Mouse (Mus musculus): ENCODE measurements around the gene Tarbp1. TPM values are rescaled to one million over a fixed set of nuclear protein-coding genes. Genes with fewer than 3 reads are reported as not detected.
A peak's percentile ranks its signal among the peaks of the same experiment; 100 is the strongest.
"Not testable (repeated sequence)": the region's sequence is repeated elsewhere in the genome, so short reads cannot be mapped to it uniquely, and the experiment has no call there.

Gene Tarbp1
- polyA plus RNA-seq, 1 experiment from 2014 or later: 3.5 TPM

DNA sequence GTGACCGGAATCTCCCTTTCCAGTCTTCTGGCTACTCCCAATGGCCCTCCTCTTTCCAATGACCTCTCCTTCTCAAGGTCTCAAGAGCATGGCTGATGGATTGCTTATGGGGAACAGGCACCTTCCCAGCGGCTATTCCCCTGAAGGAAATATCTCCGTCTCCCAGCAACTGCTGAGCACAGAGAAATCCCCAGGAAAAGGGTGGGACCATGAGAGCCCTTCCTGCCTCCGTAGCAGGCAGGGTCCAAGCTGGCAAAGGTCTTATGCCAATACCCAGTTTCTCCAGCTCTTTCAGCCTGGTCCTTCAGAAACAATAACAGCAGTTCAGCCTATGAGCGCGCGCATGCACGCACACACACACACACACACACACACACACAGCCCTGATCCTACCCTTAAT is 23.7 kb downstream of the Tarbp1 start:
- no peaks in the 10 kb centered on the region for H3K27me3 ChIP-seq
- WGBS: 92% methylated on average over 8 of the region's 8 CpGs
- H3K4me2 ChIP-seq: no peak overlapping the region
- no peak overlapping the region for H3K27ac ChIP-seq
- no peaks in the 10 kb centered on the region for H3K9me3 ChIP-seq
- no peaks in the 10 kb centered on the region for H3K4me1 ChIP-seq (replicated peaks)
- no peak overlapping the region for H3K4me3 ChIP-seq (replicated peaks)
- no peak for ATAC-seq (ENCODE audit: insufficient number of reproducible peaks, insufficient read depth, low FRiP score, low TSS enrichment, low read depth)
- peaks cover 87% of the 10 kb centered on the region for H3K36me3 ChIP-seq
- no peak overlapping the region for H3K9ac ChIP-seq (replicated peaks)

DNA sequence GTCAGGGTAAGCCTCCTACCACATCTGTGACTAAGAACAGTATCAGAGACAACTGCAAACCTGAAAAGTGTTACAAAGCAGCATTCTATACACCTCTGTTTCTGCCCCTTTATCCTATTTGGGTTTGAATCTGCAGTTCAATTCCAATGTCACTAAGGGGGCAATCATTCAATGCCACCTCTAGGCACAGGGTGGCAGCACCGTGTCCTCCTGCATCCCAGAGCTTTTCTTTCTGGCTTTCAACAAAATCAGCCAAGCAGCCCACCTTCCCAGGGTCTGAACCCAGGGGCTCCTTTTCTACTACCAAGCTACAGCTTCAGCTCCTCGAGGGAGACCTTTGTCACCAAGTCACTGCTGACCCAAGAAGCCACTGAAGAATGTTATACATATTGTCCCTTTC is 35.9 kb downstream of the Tarbp1 start:
- Histone ChIP-seq H3K4me1 (replicated peaks) (no peaks in the 10 kb centered on the region), H3K4me3 (replicated peaks) (no peak overlapping the region), H3K27ac (no peak overlapping the region), H3K36me3 (peaks cover 60% of the 10 kb centered on the region), H3K9me3 (no peaks in the 10 kb centered on the region), H3K4me2 (no peak overlapping the region), H3K9ac (replicated peaks) (no peak overlapping the region), H3K27me3 (no peaks in the 10 kb centered on the region)
- no peak for ATAC-seq (ENCODE audit: insufficient number of reproducible peaks, insufficient read depth, low FRiP score, low TSS enrichment, low read depth)
- 67% methylated on average over 2 of the region's 2 CpGs for WGBS

DNA sequence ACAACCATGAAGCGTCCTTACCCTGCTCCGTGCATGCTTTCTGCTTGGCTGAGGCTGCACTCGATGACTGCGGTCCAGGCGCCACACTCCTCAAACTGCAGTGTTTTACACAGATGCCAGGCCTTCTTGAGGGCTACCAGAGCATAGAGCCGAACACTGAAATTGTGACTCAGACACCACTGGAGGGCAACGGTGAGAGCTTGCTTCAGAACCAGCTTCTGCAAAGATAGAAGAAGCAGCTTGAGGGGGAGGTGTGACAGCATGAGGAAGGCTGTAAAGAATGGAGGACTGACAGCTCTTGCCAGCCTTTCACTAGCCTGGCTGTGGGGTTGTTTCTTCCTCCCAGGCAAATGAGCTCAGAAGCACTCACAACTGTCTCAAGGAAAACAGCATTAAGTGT is 41.0 kb downstream of the Tarbp1 start:
- no peak overlapping the region for H3K4me3 ChIP-seq (replicated peaks)
- no peak for ATAC-seq (ENCODE audit: insufficient number of reproducible peaks, insufficient read depth, low FRiP score, low TSS enrichment, low read depth)
- WGBS: 81% methylated on average over 7 of the region's 7 CpGs
- no peaks in the 10 kb centered on the region for H3K4me1 ChIP-seq (replicated peaks)
- H3K9me3 ChIP-seq: no peaks in the 10 kb centered on the region
- H3K9ac ChIP-seq (replicated peaks): no peak overlapping the region
- H3K4me2 ChIP-seq: no peak overlapping the region
- peaks cover 82% of the 10 kb centered on the region for H3K36me3 ChIP-seq
- no peaks in the 10 kb centered on the region for H3K27me3 ChIP-seq
- no peak overlapping the region for H3K27ac ChIP-seq

DNA sequence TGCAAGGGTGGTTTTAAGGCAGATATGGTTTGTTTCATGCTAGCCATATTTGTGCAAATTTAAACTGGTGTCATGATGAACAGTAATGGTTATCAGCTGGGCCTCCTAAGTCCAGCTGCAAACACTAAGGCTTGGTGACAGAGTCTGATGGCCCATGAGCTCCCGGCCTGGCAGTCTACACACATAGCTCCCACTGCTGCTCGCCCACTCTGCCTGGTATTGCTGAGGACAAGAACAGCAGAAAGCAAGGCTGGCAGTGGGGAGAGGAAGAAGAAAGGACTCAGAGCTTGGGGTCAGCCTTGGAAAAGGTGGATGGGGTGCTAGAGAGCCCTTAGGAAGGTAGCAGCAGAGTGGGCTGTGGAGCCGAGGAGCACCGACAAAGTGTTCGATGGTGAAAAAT is 45.2 kb downstream of the Tarbp1 start:
- WGBS: 91% methylated on average over 5 of the region's 5 CpGs
- Histone ChIP-seq H3K4me3 (replicated peaks) (no peak overlapping the region), H3K27ac (no peak overlapping the region), H3K9me3 (no peaks in the 10 kb centered on the region), H3K4me2 (no peak overlapping the region), H3K9ac (replicated peaks) (no peak overlapping the region), H3K36me3 (peaks cover 81% of the 10 kb centered on the region), H3K27me3 (no peaks in the 10 kb centered on the region), H3K4me1 (replicated peaks) (no peaks in the 10 kb centered on the region)
- ATAC-seq (ENCODE audit: insufficient number of reproducible peaks, insufficient read depth, low FRiP score, low TSS enrichment, low read depth): no peak

DNA sequence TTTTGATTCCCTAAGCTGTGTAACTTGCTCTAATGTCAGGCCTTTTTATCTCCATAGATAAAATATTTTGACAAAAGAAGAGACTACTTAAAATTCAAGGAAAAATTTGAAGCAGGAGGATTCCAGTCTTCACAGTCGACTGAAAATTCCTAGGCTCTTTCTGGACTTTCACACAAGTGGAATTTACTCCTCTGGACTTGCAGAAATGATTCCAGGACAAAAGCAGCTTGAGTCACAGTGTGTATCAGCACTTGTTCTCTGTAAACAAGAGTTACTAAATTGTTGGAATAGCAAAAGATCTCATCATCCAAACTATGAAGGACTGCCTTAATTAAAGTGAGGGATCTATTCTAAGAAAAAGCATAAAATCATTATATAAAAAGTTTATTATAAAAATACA is 49.9 kb downstream of the Tarbp1 start:
- Histone ChIP-seq H3K4me2 (no peak overlapping the region), H3K4me3 (replicated peaks) (no peak overlapping the region), H3K27ac (no peak overlapping the region), H3K9me3 (no peaks in the 10 kb centered on the region), H3K27me3 (no peaks in the 10 kb centered on the region), H3K4me1 (replicated peaks) (peaks cover 10% of the 10 kb centered on the region), H3K9ac (replicated peaks) (no peak overlapping the region), H3K36me3 (peaks cover 43% of the 10 kb centered on the region)
- ATAC-seq (ENCODE audit: insufficient number of reproducible peaks, insufficient read depth, low FRiP score, low TSS enrichment, low read depth): no peak
- 82% methylated on average over 1 of the region's 1 CpGs for WGBS

DNA sequence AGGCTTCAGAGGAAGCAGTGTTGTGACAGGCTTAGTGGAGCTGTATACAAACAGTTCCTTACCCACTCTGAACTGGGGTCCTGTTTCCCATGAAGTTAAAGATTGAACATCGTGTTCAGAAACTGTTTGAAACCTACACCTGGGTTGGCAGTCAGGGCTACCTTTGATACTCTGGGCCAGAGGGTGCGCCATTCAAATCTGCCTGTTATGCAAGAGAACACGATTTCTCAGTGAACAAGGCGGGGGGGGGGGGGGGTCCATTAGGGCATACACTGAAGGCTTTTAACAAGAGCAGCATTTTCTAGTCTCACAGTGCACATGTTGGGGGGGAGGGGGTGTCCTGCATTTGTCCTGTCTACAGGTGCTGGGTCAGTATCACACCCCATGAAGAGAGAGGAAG is 50.7 kb downstream of the Tarbp1 start:
- Histone ChIP-seq H3K9ac (replicated peaks) (no peak overlapping the region; the same call in 1 of the 2 replicates), H3K4me1 (replicated peaks) (peaks cover 10% of the 10 kb centered on the region), H3K27me3 (no peaks in the 10 kb centered on the region), H3K9me3 (no peaks in the 10 kb centered on the region), H3K36me3 (peaks cover 35% of the 10 kb centered on the region), H3K4me2 (no peak overlapping the region), H3K27ac (no peak overlapping the region), H3K4me3 (replicated peaks) (no peak overlapping the region)
- no peak for ATAC-seq (ENCODE audit: insufficient number of reproducible peaks, insufficient read depth, low FRiP score, low TSS enrichment, low read depth)
- WGBS: 91% methylated on average over 4 of the region's 4 CpGs

DNA sequence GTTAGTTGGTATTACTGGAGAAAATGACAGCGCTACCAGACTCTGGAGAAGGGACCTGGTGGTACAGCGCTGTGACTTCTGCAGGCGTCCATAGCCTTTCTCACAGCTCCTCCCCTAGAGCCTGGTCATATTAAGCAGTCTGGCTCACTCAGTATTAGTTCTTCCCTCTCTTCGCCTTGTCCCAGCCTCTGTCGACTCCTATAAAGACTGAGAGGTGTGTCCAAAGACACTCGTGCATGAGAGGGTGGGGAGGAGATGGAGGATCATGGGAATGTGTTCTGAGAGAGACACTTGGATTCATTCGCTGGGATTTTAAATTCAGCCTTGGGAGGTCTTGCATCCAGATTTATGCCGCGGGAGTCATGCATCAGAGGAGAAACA is 52.0 kb downstream of the Tarbp1 start:
- peak overlapping the region; percentile 72 for H3K4me2 ChIP-seq
- H3K9me3 ChIP-seq: no peaks in the 10 kb centered on the region
- peak overlapping the region; percentile 64 for H3K27ac ChIP-seq
- peak overlapping the region; percentile 80 for H3K4me3 ChIP-seq (replicated peaks)
- H3K36me3 ChIP-seq: peaks cover 23% of the 10 kb centered on the region
- no peaks in the 10 kb centered on the region for H3K27me3 ChIP-seq
- H3K4me1 ChIP-seq (replicated peaks): peaks cover 10% of the 10 kb centered on the region
- peak; percentile 63 for ATAC-seq (ENCODE audit: insufficient number of reproducible peaks, insufficient read depth, low FRiP score, low TSS enrichment, low read depth)
- WGBS: 11% methylated on average over 9 of the region's 9 CpGs
- H3K9ac ChIP-seq (replicated peaks): peak overlapping the region; percentile 75

DNA sequence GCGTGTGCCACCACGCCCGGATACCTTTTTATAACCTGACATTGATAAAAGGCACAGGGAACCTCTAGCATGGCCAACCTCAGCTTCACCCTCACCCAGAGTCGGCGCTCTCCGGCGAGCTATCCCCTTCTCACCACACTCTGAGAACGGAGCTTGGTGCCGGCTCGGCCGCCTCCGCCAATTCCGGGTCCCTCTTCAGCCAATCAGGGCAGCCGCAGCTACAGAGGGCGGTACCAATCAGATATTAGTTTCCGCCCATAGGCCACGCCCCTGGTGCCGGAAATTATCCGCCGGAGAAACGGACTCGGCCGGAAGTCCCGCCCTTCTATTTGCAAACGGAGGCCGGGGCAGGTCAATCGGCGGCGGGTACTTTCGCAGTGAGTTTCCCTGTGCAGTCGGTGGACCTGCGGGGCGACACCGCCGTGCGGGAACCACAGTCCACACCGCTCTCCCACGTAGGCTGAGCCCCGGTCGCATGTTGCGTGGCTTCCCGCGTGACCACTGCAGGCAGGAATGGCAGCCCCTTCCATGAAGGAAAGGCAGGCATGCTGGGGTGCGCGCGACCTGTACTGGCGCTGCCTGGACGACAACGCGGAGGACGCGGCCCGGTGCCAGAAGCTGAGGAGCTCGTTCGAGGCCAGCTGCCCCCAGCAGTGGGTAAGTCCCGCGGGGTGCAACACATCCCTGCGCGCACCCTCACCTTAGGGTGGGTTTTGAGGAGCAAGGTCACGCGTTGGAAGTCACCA is 52.5 kb downstream of the Tarbp1 start, which contains the start of gene Coa6:
TSS of gene Coa6 (plus strand) at position 342 of the 746 bp plus-strand sequence.
- peak within 1 kb of the TSS; percentile 80 for H3K4me3 ChIP-seq (replicated peaks)
- peak within 1 kb of the TSS; percentile 64 for H3K27ac ChIP-seq
- H3K9me3 ChIP-seq: no peaks in the 10 kb centered on the region
- peak; percentile 97 for ATAC-seq (ENCODE audit: insufficient number of reproducible peaks, insufficient read depth, low FRiP score, low TSS enrichment, low read depth)
- H3K36me3 ChIP-seq: peaks cover 17% of the 10 kb centered on the region
- H3K4me1 ChIP-seq (replicated peaks): peaks cover 10% of the 10 kb centered on the region
- WGBS: under 1% methylated on average over 61 of the region's 61 CpGs
- no peaks in the 10 kb centered on the region for H3K27me3 ChIP-seq
- H3K9ac ChIP-seq (replicated peaks): peak within 1 kb of the TSS; percentile 75
- peak within 1 kb of the TSS; percentile 72 for H3K4me2 ChIP-seq

DNA sequence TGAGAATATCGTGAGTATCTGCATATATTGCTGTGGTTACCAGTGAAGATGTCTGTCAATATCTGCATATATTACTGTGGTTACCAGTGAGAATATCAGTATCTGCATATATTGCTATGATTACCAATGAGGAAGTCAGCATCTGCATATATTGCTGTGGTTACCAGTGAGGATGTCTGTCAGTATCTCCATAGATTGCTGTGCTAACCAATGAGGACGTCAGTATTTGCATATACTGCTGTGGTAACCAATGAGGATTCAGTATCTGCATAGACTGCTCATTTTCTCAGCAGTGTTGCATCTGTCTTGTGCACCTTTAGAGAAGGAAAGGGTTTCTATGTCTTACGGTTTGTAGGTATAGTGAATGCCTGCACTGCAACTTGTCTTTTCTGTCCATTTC is 54.0 kb downstream of the Tarbp1 start:
- no peak for ATAC-seq (ENCODE audit: insufficient number of reproducible peaks, insufficient read depth, low FRiP score, low TSS enrichment, low read depth)
- H3K9ac ChIP-seq (replicated peaks): no peak overlapping the region
- H3K4me3 ChIP-seq (replicated peaks): no peak overlapping the region
- H3K36me3 ChIP-seq: peaks cover 2% of the 10 kb centered on the region
- no peaks in the 10 kb centered on the region for H3K9me3 ChIP-seq
- H3K27me3 ChIP-seq: no peaks in the 10 kb centered on the region
- H3K4me2 ChIP-seq: no peak overlapping the region
- H3K4me1 ChIP-seq (replicated peaks): peaks cover 10% of the 10 kb centered on the region
- 77% methylated on average over 3 of the region's 3 CpGs for WGBS
- no peak overlapping the region for H3K27ac ChIP-seq

DNA sequence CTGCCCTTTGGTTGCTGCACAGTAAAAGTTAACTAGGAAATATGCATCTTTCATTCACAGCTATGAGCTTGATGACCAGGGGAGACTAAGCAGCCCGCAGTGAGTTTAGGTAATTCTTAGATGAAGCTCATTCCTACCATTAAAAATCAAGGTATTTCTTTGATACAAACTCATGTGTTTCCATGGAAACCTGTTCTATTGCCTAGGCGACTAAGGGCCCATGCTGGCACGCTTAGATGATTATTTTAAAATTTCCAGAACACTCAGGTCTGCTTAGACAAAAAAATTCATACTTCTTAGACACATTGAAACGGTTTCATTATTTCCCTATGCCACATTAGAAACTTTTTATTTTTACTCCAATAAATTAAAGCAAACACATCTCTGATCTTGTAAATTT is 69.8 kb downstream of the Tarbp1 start:
- Histone ChIP-seq H3K4me3 (replicated peaks) (no peak overlapping the region), H3K27me3 (no peaks in the 10 kb centered on the region), H3K4me1 (replicated peaks) (no peaks in the 10 kb centered on the region), H3K27ac (no peak overlapping the region), H3K9ac (replicated peaks) (no peak overlapping the region), H3K36me3 (no peaks in the 10 kb centered on the region), H3K4me2 (no peak overlapping the region), H3K9me3 (no peaks in the 10 kb centered on the region)
- 80% methylated on average over 4 of the region's 4 CpGs for WGBS
- ATAC-seq (ENCODE audit: insufficient number of reproducible peaks, insufficient read depth, low FRiP score, low TSS enrichment, low read depth): no peak

DNA sequence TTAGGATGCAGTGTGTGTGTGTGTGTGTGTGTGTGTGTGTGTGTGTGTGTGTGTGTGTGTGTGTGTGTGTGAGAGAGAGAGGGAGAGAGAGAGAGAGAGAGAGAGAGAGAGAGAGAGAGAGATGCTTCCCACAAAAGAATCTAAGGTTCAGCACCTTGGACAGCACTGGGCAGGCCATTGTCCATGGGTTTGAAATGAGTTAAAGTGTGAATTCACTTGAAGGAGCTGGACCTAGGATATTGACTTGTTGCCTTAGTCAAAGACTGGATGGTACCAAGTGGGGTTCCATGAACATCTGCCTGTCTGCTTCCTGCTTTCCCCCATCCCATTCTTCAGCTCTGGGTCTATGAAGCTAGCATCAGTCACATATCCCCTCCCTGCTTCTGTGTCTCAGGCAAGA is 70.3 kb downstream of the Tarbp1 start:
- not testable (repeated sequence) for H3K9ac ChIP-seq (replicated peaks); H3K4me3 ChIP-seq (replicated peaks); H3K4me2 ChIP-seq; H3K27me3 ChIP-seq; H3K9me3 ChIP-seq; H3K4me1 ChIP-seq (replicated peaks); H3K27ac ChIP-seq; H3K36me3 ChIP-seq; ATAC-seq (ENCODE audit: insufficient number of reproducible peaks, insufficient read depth, low FRiP score, low TSS enrichment, low read depth)

DNA sequence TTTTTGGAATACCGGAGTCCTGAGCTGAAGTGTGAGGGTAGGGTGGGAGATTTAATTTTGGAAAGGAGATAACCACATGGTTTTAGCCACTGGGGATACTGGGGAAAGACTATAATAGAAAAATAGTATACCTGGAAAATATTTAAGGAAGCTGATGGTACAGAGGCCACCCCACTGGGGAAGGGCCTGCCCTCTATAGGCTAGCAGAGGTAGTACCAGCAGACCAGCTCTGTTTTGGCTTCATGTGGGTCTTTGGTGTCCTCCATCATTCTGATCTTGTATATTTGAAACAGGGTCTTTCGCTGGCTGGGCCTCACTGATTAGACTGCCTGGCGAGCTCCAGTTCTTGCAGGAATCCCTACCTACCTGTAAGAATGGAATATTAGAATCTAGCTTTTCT is 76.5 kb downstream of the Tarbp1 start:
- no peak overlapping the region for H3K4me2 ChIP-seq
- no peaks in the 10 kb centered on the region for H3K36me3 ChIP-seq
- WGBS: 81% methylated on average over 3 of the region's 3 CpGs
- H3K27me3 ChIP-seq: no peaks in the 10 kb centered on the region
- H3K4me3 ChIP-seq (replicated peaks): no peak overlapping the region
- H3K4me1 ChIP-seq (replicated peaks): no peaks in the 10 kb centered on the region
- H3K27ac ChIP-seq: no peak overlapping the region
- H3K9ac ChIP-seq (replicated peaks): no peak overlapping the region
- no peak for ATAC-seq (ENCODE audit: insufficient number of reproducible peaks, insufficient read depth, low FRiP score, low TSS enrichment, low read depth)
- H3K9me3 ChIP-seq: no peaks in the 10 kb centered on the region
